ENCODE assay signal across 1 mouse cellular context in genomic region chr11:72476074-72476625, GRCm38 (mm10).
TF ChIP-seq lines count a peak whose summit lies in the region.

No protein-coding gene starts in this region.

TF ChIP-seq in MEL, 35 proteins besides CTCF, POLR2A, EP300 and RAD21 (continued from another document):
- TF ChIP-seq BHLHE40 (IDR thresholded peaks at IDR 0.05; ENCODE audit: borderline replicate concordance, low read depth, low read length) (no peak), ZNF384 (IDR thresholded peaks at IDR 0.05; ENCODE audit: low read depth, low read length) (no peak), TBP (IDR thresholded peaks at IDR 0.05; ENCODE audit: low read depth, low read length) (no peak), RCOR1 (IDR thresholded peaks at IDR 0.05; ENCODE audit: low read depth, low read length) (no peak), GABPA (IDR thresholded peaks at IDR 0.05; ENCODE audit: low read depth, low read length) (no peak), NELFE (IDR thresholded peaks at IDR 0.05; ENCODE audit: low read depth, low read length) (no peak), GATA1 (IDR thresholded peaks at IDR 0.05; ENCODE audit: low read depth, low read length) (no peak), MXI1 (IDR thresholded peaks at IDR 0.05; ENCODE audit: low read depth, low read length) (no peak), MYC (IDR thresholded peaks at IDR 0.05; ENCODE audit: low read depth, low read length) (no peak), CHD1 (IDR thresholded peaks at IDR 0.05; ENCODE audit: low read depth, low read length) (no peak), ZKSCAN1 (IDR thresholded peaks at IDR 0.05; ENCODE audit: low read depth, low read length) (no peak)
